Mouse (Mus musculus): Measurements from ENCODE around the gene Emg1. TPM values are rescaled to one million over a fixed set of nuclear protein-coding genes. Genes with fewer than 3 reads are reported as not detected.
A peak's percentile ranks its signal among the peaks of the same experiment; 100 is the strongest.
"Not testable (repeated sequence)": the region's sequence is repeated elsewhere in the genome, so short reads cannot be mapped to it uniquely, and the experiment has no call there.

Emg1 gene
- polyA plus RNA-seq, 1 experiment: 149 TPM

DNA sequence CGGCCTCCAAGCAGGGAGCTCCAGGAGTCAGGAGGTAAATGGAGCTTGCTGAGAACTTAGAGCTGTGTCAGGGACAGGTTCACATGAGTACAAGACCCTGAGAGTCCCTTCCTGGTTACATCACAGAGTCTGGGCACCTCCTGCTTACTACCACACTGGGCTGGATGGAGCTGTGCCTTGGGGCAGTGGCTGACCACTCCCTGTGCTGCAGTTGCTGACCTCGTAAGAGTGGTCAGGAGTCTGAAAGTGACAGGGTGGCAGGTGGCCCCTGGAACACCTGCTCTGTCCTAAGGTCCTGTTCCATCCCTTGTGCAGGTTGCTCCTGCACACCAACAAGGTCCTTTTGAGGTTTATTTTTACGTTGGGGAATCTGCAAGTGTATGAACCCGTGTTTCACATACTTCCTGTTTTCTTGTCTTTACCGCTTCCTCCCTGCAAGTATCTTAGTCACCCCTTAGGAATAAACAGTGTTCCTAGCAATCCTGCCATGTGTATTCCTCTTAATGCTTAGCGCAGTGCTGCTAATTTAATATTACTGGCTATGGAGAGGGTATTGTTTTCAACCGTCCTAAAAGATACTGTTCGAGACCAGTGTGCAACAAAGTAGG is 23.7 kb downstream of the Emg1 start:
- Histone ChIP-seq H3K4me3 (replicated peaks; ENCODE audit: control insufficient read depth, low read depth, low read length) (peak overlapping the region; percentile 21), H3K27ac (ENCODE audit: control insufficient read depth, insufficient read depth, low read depth, low read length, poor library complexity) (peak overlapping the region; percentile 48), H3K4me1 (ENCODE audit: control insufficient read depth, insufficient read depth, low read length) (peaks cover 1% of the 10 kb centered on the region; the same call in 1 of the 2 replicates)
- TF ChIP-seq CTCF (IDR thresholded peaks at IDR 0.05; ENCODE audit: control insufficient read depth, insufficient read depth, low read length) (no peak), POLR2A (IDR thresholded peaks at IDR 0.05; ENCODE audit: borderline replicate concordance, control insufficient read depth, low read depth, low read length) (no peak)
- 32% methylated on average over 8 of the region's 8 CpGs for WGBS

DNA sequence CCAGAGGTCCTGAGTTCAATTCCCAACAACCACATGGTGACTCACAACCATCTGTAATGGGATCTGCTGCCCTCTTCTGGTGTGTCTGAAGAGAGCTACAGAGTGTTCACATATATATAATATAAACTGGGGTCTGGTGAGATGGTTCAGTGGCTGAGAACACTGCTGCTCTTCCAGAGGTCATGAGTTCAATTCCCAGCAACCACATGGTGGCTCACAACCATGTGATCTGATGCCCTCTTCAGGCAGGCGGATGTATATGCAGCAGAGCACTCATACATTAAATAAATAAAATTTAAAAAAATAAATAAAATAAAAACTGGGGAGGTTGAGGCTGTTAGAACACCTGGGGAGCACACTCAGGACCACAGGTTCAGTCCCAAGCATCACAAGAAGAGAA is 25.3 kb downstream of the Emg1 start:
- WGBS: 76% methylated on average over 1 of the region's 1 CpGs
- not testable (repeated sequence) for H3K27ac ChIP-seq (ENCODE audit: control insufficient read depth, insufficient read depth, low read depth, low read length, poor library complexity); H3K4me3 ChIP-seq (replicated peaks; ENCODE audit: control insufficient read depth, low read depth, low read length); H3K4me1 ChIP-seq (ENCODE audit: control insufficient read depth, insufficient read depth, low read length)

DNA sequence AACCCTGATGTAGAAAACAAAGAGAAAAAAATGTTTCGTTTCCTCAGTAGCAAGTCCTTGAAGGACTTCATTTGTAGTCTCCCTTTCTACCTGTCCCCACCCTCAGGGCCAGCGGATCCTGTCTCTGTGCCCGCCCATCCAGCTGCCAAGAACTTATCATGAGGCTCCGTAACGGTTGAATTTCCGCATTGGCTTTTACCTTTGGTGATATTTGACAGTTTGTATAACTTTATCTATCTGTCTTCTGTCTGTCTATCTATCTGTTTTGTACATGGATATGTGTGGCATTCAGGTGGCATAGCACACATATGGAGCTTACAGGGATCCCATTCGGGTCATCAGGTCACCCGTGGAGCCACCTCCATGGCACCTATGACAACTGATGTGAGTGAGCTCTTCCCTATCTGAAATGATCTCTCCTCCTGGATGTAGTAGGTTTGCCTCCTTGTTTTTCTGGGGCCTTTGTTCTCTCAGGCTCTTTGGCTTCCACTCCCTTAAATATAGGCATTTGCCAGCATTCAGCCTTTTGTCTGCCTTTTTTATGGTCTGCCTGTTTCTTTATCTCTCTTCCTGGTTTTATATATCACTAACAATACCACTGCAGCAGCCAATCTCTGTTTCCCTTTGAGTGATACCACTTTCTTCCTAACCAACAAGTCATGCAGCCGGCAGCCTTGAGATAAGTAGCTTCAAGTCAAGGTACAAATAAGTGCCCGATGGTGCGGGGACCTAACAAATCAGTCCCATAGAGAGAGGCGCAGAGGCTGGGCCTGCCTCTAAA is 26.2 kb downstream of the Emg1 start:
- H3K4me3 ChIP-seq (replicated peaks; ENCODE audit: control insufficient read depth, low read depth, low read length): no peak overlapping the region
- TF ChIP-seq POLR2A (IDR thresholded peaks at IDR 0.05; ENCODE audit: borderline replicate concordance, control insufficient read depth, low read depth, low read length) (no peak), CTCF (IDR thresholded peaks at IDR 0.05; ENCODE audit: control insufficient read depth, insufficient read depth, low read length) (no peak)
- no peak overlapping the region for H3K27ac ChIP-seq (ENCODE audit: control insufficient read depth, insufficient read depth, low read depth, low read length, poor library complexity)
- H3K4me1 ChIP-seq (ENCODE audit: control insufficient read depth, insufficient read depth, low read length): peaks cover 1% of the 10 kb centered on the region; the same call in 1 of the 2 replicates
- WGBS: 59% methylated on average over 12 of the region's 12 CpGs

DNA sequence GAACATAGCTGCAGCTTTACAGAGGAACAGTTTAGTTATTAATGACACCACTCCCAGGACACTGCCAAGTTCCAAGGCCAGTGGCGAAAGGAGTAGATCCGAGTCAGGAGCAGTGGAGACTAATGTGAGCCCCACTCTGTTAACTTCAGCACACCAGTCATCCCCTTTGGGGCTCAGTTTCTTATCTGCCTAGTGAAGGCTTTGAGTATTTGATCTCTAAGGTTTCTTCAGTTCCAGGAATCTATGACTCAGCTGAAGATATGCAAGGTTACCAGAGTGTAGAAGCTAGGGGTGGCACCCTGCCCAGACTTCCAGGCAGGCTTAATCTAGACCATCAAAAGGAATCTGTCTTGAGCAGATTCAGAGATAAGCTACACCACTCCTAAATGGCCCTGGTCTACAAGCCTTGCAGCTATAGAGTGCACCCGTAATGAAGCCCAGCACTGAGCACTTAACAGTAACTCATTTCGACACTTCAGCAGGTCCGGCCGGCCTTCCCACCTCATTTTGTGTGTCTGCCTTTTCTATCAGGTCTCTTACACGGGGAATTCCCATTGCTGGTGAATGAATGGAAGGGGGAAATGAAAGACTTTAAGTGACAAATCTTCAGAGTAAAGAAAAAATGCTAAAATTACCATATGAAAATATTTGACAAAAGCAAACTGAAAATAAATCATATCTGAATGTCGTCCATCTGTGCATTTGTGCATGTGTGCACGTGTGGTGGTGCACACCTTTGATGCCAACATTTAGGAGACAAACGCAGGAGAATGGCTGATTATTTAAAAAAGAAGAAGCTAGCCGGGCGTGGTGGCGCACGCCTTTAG is 28.2 kb downstream of the Emg1 start:
- peaks cover 1% of the 10 kb centered on the region; the same call in 1 of the 2 replicates for H3K4me1 ChIP-seq (ENCODE audit: control insufficient read depth, insufficient read depth, low read length)
- H3K4me3 ChIP-seq (replicated peaks; ENCODE audit: control insufficient read depth, low read depth, low read length): no peak overlapping the region
- TF ChIP-seq CTCF (IDR thresholded peaks at IDR 0.05; ENCODE audit: control insufficient read depth, insufficient read depth, low read length): no peak
- no peak for TF ChIP-seq POLR2A (IDR thresholded peaks at IDR 0.05; ENCODE audit: borderline replicate concordance, control insufficient read depth, low read depth, low read length)
- WGBS: 45% methylated on average over 14 of the region's 14 CpGs
- no peak overlapping the region for H3K27ac ChIP-seq (ENCODE audit: control insufficient read depth, insufficient read depth, low read depth, low read length, poor library complexity)

DNA sequence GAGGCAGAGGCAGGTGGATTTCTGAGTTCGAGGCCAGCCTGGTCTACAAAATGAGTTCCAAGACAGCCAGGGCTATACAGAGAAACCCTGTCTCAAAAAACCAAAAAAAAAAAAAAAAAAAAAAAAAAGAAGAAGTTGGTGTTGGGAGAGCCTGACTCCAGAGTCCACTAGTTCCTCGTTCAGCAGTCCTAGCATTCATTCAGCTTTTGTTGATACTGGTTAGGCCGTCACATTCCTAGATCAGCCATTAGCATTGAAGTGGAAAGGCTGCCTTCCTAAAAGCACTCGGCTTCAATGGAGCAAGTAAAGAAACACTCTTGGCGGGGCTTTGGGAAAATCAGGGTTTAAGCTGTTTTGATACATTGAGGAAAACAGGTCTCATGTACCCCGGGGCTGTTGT is 29.7 kb downstream of the Emg1 start:
- WGBS: 49% methylated on average over 6 of the region's 6 CpGs
- H3K27ac ChIP-seq (ENCODE audit: control insufficient read depth, insufficient read depth, low read depth, low read length, poor library complexity); H3K4me3 ChIP-seq (replicated peaks; ENCODE audit: control insufficient read depth, low read depth, low read length); H3K4me1 ChIP-seq (ENCODE audit: control insufficient read depth, insufficient read depth, low read length): not testable (repeated sequence)

DNA sequence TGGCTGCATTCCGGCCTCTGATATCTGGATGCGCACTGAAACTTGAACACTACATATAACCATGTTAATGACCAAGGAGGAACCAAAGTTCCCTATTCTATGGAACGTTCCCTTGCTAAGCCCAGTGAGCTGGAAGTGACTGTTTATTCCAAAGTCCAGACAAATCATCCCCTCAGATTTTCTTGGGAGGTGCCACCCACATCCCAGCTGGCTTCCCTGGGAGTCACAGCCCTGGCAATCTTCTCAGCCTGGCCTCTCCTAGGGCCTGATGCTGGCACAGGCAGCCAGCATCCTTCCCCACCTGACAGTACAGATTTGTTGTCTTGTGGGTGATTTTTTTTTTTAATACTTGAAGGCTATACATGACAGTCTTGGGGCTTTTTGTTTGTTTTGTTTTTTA is 32.5 kb downstream of the Emg1 start:
- H3K27ac ChIP-seq (ENCODE audit: control insufficient read depth, insufficient read depth, low read depth, low read length, poor library complexity): no peak overlapping the region
- no peak overlapping the region for H3K4me3 ChIP-seq (replicated peaks; ENCODE audit: control insufficient read depth, low read depth, low read length)
- no peak for TF ChIP-seq POLR2A (IDR thresholded peaks at IDR 0.05; ENCODE audit: borderline replicate concordance, control insufficient read depth, low read depth, low read length)
- TF ChIP-seq CTCF (IDR thresholded peaks at IDR 0.05; ENCODE audit: control insufficient read depth, insufficient read depth, low read length): no peak
- 92% methylated on average over 3 of the region's 3 CpGs for WGBS
- H3K4me1 ChIP-seq (ENCODE audit: control insufficient read depth, insufficient read depth, low read length): no peaks in the 10 kb centered on the region; the same call in 1 of the 2 replicates

DNA sequence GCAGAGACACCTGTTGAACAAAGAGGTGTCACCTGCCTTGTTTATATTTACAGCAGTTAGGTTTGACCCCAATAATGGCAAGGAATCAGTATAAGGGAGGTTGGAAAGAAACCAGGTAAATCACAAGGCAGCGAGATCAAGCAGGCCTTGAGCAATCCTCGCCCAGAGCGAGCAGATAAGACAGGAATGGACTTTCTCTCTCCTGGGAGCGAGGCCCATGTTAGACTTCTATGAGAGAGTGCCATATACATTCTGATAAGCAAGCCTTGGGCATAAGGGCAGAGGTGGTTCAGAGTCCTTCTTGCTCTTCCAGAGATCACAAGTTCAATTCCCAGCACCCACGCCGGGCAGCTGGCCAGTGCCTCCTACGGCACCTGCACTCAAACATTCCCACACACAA is 33.2 kb downstream of the Emg1 start:
- TF ChIP-seq POLR2A (IDR thresholded peaks at IDR 0.05; ENCODE audit: borderline replicate concordance, control insufficient read depth, low read depth, low read length) (no peak), CTCF (IDR thresholded peaks at IDR 0.05; ENCODE audit: control insufficient read depth, insufficient read depth, low read length) (no peak)
- H3K27ac ChIP-seq (ENCODE audit: control insufficient read depth, insufficient read depth, low read depth, low read length, poor library complexity): no peak overlapping the region
- no peaks in the 10 kb centered on the region; the same call in 1 of the 2 replicates for H3K4me1 ChIP-seq (ENCODE audit: control insufficient read depth, insufficient read depth, low read length)
- 92% methylated on average over 7 of the region's 7 CpGs for WGBS
- H3K4me3 ChIP-seq (replicated peaks; ENCODE audit: control insufficient read depth, low read depth, low read length): no peak overlapping the region

DNA sequence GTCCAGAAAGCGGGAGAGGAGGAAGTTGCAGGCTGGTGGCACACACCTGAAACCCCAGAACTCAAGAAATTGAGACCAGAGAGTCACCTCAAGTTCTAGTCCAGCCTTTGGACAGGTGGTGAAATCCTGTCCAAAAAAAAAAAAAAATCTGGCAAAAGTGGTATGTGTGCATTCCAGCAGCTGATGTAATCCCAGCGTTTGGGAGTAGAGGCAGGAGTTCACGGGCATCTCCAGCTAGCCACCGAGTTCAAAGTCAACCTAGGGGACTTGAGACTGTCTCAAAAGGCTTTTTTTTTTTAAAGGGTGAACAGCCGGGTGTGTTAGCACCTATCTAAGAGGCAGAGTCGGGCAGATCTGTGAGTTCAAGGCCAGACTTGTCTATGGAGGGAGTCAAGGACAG is 35.8 kb downstream of the Emg1 start:
- no peaks in the 10 kb centered on the region for H3K4me1 ChIP-seq (ENCODE audit: control insufficient read depth, insufficient read depth, low read length)
- 82% methylated on average over 6 of the region's 6 CpGs for WGBS
- TF ChIP-seq POLR2A (IDR thresholded peaks at IDR 0.05; ENCODE audit: borderline replicate concordance, control insufficient read depth, low read depth, low read length): no peak
- TF ChIP-seq CTCF (IDR thresholded peaks at IDR 0.05; ENCODE audit: control insufficient read depth, insufficient read depth, low read length): no peak
- no peak overlapping the region for H3K27ac ChIP-seq (ENCODE audit: control insufficient read depth, insufficient read depth, low read depth, low read length, poor library complexity)
- no peak overlapping the region for H3K4me3 ChIP-seq (replicated peaks; ENCODE audit: control insufficient read depth, low read depth, low read length)
